Mouse (Mus musculus): ENCODE measurements around the gene Mcm6.

GRCm38 (mm10) chr1:128358276-128358675, 1.2 kb downstream of the Mcm6 start:
- TF ChIP-seq POLR2A (IDR thresholded peaks at IDR 0.05; ENCODE audit: control insufficient read depth, extremely low read depth, insufficient read depth, low read length, poor library complexity) (no peak), CTCF (IDR thresholded peaks at IDR 0.05; ENCODE audit: borderline replicate concordance, control insufficient read depth, extremely low read depth, insufficient read depth, low read length, poor library complexity) (no peak)
